Mouse (Mus musculus) megakaryocyte, embryonic 14.5 days (primary cell): ENCODE data around the gene Rab11fip5.

Experiments
- FLI1 ChIP-seq: IDR thresholded peaks from 2 replicates; pipeline ENCODE4 v1.6.1; 2012; ENCODE audit warnings: low read length, inconsistent platforms, mixed read lengths
- GATA1 ChIP-seq: IDR thresholded peaks from 3 replicates; pipeline ENCODE4 v1.6.1; 2012; ENCODE audit warnings: mixed read lengths, low read length, inconsistent platforms, borderline replicate concordance

GRCm38 (mm10) chr6:85381648-85382020, 7.2 kb upstream of the Rab11fip5 start:
- TF ChIP-seq GATA1 (no peak), FLI1 (no peak)
